Mouse (Mus musculus) limb, embryonic 10.5 days (tissue): ENCODE data around the gene Gba. TPM values are rescaled to one million over a fixed set of nuclear protein-coding genes. Genes with fewer than 3 reads are reported as not detected.

ENCODE experiments used
- DNase-seq: peaks from one replicate; pipeline ENCODE4 v3.0.0-alpha.2; 2017; ENCODE audit warnings: low spot score
- H3K27ac ChIP-seq: fragments of 300-500 bp; sonication (generic); 2 replicates; pipeline ENCODE4 v1.5.1; 2016; ENCODE audit warnings: mild to moderate bottlenecking
- H3K27me3 ChIP-seq: fragments of 300-500 bp; sonication (generic); 2 replicates; pipeline ENCODE4 v1.6.1; 2016; ENCODE audit warnings: low read depth, mild to moderate bottlenecking; ENCODE audit not compliant: poor library complexity, severe bottlenecking
- H3K36me3 ChIP-seq: fragments of 300-500 bp; sonication (generic); 2 replicates; pipeline ENCODE4 v1.6.1; 2016; ENCODE audit warnings: mild to moderate bottlenecking, moderate library complexity
- H3K4me1 ChIP-seq: fragments of 300-500 bp; sonication (generic); 2 replicates; pipeline ENCODE4 v1.6.1; 2016
- H3K4me3 ChIP-seq: fragments of 300-500 bp; sonication (generic); 2 replicates; pipeline ENCODE4 v1.5.1; 2016; ENCODE audit warnings: mild to moderate bottlenecking, moderate library complexity
- H3K9me3 ChIP-seq: fragments of 300-500 bp; sonication (generic); replicated peaks from 2 replicates; pipeline ENCODE4 v1.6.1; 2016; ENCODE audit warnings: mild to moderate bottlenecking
- WGBS: fragments of 180-500 bp; shearing (Covaris S2); methylation state at CpG from one replicate; pipeline ENCODE4 v1.1.7; 2016; 5-methylcytosine and 5-hydroxymethylcytosine counted together
- polyA plus RNA-seq: library from polyadenylated mRNA; unstranded; fragments of >200 nt; fragmentation: Nextera tagmentation; extraction: Ambion mirVana; gene quantifications from 2 replicates; pipeline ENCODE4 v1.2.1, GENCODE M21; 2016

Gba gene
- polyA plus RNA-seq, 1 experiment from 2014 or later, result 34.9 TPM

GRCm38 (mm10) chr3:89242331-89242895 is 39.7 kb downstream of the Gba start:
- 72% methylated on average over 9 of the region's 9 CpGs for WGBS
- Histone ChIP-seq H3K9me3 (no peaks in the 10 kb centered on the region), H3K4me1 (peaks cover 50% of the 10 kb centered on the region), H3K4me3 (no peak overlapping the region), H3K36me3 (peaks cover 30% of the 10 kb centered on the region), H3K27me3 (peaks cover 24% of the 10 kb centered on the region), H3K27ac (no peak overlapping the region)
- no peak for DNase-seq

GRCm38 (mm10) chr3:89243609-89244008 is 40.9 kb downstream of the Gba start:
- Histone ChIP-seq H3K4me3 (peak overlapping the region; percentile 73), H3K27me3 (peaks cover 24% of the 10 kb centered on the region), H3K36me3 (peaks cover 30% of the 10 kb centered on the region), H3K4me1 (peaks cover 48% of the 10 kb centered on the region), H3K9me3 (no peaks in the 10 kb centered on the region), H3K27ac (peak overlapping the region; percentile 91)
- DNase-seq, result peak; percentile 71
- WGBS, result 9% methylated on average over 14 of the region's 14 CpGs

GRCm38 (mm10) chr3:89244158-89244981 is 41.6 kb downstream of the Gba start:
- 9% methylated on average over 25 of the region's 25 CpGs for WGBS
- Histone ChIP-seq H3K27ac (peak overlapping the region; percentile 91), H3K27me3 (peaks cover 24% of the 10 kb centered on the region), H3K4me1 (peaks cover 47% of the 10 kb centered on the region), H3K9me3 (no peaks in the 10 kb centered on the region), H3K4me3 (peak overlapping the region; percentile 73), H3K36me3 (peaks cover 31% of the 10 kb centered on the region)
- DNase-seq, result peak; percentile 50

GRCm38 (mm10) chr3:89244982-89245687 is 42.4 kb downstream of the Gba start:
- peak; percentile 75 for DNase-seq
- Histone ChIP-seq H3K36me3 (peaks cover 38% of the 10 kb centered on the region), H3K27ac (peak overlapping the region; percentile 91), H3K27me3 (peaks cover 24% of the 10 kb centered on the region), H3K9me3 (no peaks in the 10 kb centered on the region), H3K4me3 (peak overlapping the region; percentile 73), H3K4me1 (peaks cover 53% of the 10 kb centered on the region)
- WGBS, result 2% methylated on average over 26 of the region's 26 CpGs

- WGBS, result 4% methylated on average over 20 of the region's 20 CpGs
- Histone ChIP-seq H3K4me1 (peaks cover 59% of the 10 kb centered on the region), H3K9me3 (no peaks in the 10 kb centered on the region), H3K27ac (peak within 1 kb of the TSS; percentile 91), H3K36me3 (peaks cover 36% of the 10 kb centered on the region), H3K27me3 (peaks cover 24% of the 10 kb centered on the region), H3K4me3 (peak within 1 kb of the TSS; percentile 73)
- DNase-seq, result peak; percentile 60
Observed at GRCm38 (mm10) chr3:89245688-89246171, 43.0 kb downstream of the Gba start, which contains the start of gene Krtcap2. Gene Krtcap2 (plus strand): TSS chr3:89245966.

- peaks cover 67% of the 10 kb centered on the region for H3K4me1 ChIP-seq
- peaks cover 24% of the 10 kb centered on the region for H3K27me3 ChIP-seq
- H3K4me3 ChIP-seq, result peak within 1 kb of the TSS; percentile 73
- under 1% methylated on average over 42 of the region's 42 CpGs for WGBS
- H3K27ac ChIP-seq, result peak within 1 kb of the TSS; percentile 91
- peaks cover 33% of the 10 kb centered on the region for H3K36me3 ChIP-seq
- H3K9me3 ChIP-seq, result no peaks in the 10 kb centered on the region
- DNase-seq, result peak; percentile 94
Observed at GRCm38 (mm10) chr3:89246261-89247100, 43.8 kb downstream of the Gba start, which contains the start of gene Trim46. Gene Trim46 (minus strand): TSS chr3:89246309.

GRCm38 (mm10) chr3:89247466-89247865 is 44.7 kb downstream of the Gba start:
- H3K27ac ChIP-seq, result peak overlapping the region; percentile 91

GRCm38 (mm10) chr3:89250435-89251040 is 47.8 kb downstream of the Gba start:
- H3K9me3 ChIP-seq, result no peaks in the 10 kb centered on the region
- H3K4me3 ChIP-seq, result peak overlapping the region; percentile 3; the same call in 1 of the 2 replicates
- H3K4me1 ChIP-seq, result peaks cover 61% of the 10 kb centered on the region
- H3K27me3 ChIP-seq, result peaks cover 11% of the 10 kb centered on the region; the same call in 1 of the 2 replicates
- H3K36me3 ChIP-seq, result peaks cover 26% of the 10 kb centered on the region
- 18% methylated on average over 7 of the region's 7 CpGs for WGBS
- H3K27ac ChIP-seq, result no peak overlapping the region; the same call in 1 of the 2 replicates
- DNase-seq, result peak; percentile 55

More at GRCm38 (mm10) chr3:89247466-89247865, 44.7 kb downstream of the Gba start:
- WGBS, result 91% methylated on average over 4 of the region's 4 CpGs
- Histone ChIP-seq H3K9me3 (no peaks in the 10 kb centered on the region), H3K27me3 (peaks cover 29% of the 10 kb centered on the region), H3K4me1 (peaks cover 77% of the 10 kb centered on the region), H3K4me3 (peak overlapping the region; percentile 73), H3K36me3 (peaks cover 26% of the 10 kb centered on the region)
- no peak for DNase-seq

- Histone ChIP-seq H3K27ac (peak overlapping the region; percentile 83), H3K4me3 (peak overlapping the region; percentile 42)
- 7% methylated on average over 17 of the region's 17 CpGs for WGBS
Observed at GRCm38 (mm10) chr3:89251365-89251895, 48.7 kb downstream of the Gba start.

GRCm38 (mm10) chr3:89254994-89255393 is 52.3 kb downstream of the Gba start:
- 0 out of 2 replicates have a peak, but pooled peaks cover under 1% of the 10 kb centered on the region for H3K36me3 ChIP-seq
- 91% methylated on average over 5 of the region's 5 CpGs for WGBS

More at GRCm38 (mm10) chr3:89251365-89251895, 48.7 kb downstream of the Gba start:
- DNase-seq, result peak; percentile 62
- Histone ChIP-seq H3K27me3 (0 out of 2 replicates have a peak, but pooled peaks cover 8% of the 10 kb centered on the region), H3K36me3 (peaks cover 26% of the 10 kb centered on the region), H3K9me3 (no peaks in the 10 kb centered on the region), H3K4me1 (peaks cover 52% of the 10 kb centered on the region)

GRCm38 (mm10) chr3:89256177-89256576 is 53.4 kb downstream of the Gba start:
- Histone ChIP-seq H3K27me3 (0 out of 2 replicates have a peak, but pooled peaks cover 18% of the 10 kb centered on the region), H3K4me3 (no peak overlapping the region), H3K9me3 (no peaks in the 10 kb centered on the region), H3K36me3 (no peaks in the 10 kb centered on the region), H3K27ac (no peak overlapping the region), H3K4me1 (peaks cover 30% of the 10 kb centered on the region)
- 89% methylated on average over 5 of the region's 5 CpGs for WGBS
- no peak for DNase-seq

More at GRCm38 (mm10) chr3:89254994-89255393, 52.3 kb downstream of the Gba start:
- Histone ChIP-seq H3K27me3 (0 out of 2 replicates have a peak, but pooled peaks cover 17% of the 10 kb centered on the region), H3K4me3 (no peak overlapping the region), H3K27ac (no peak overlapping the region), H3K4me1 (peaks cover 42% of the 10 kb centered on the region), H3K9me3 (no peaks in the 10 kb centered on the region)
- DNase-seq, result no peak
